ENCODE assay signal across 9 mouse cellular contexts in genomic region chr13:3541159-3541782, GRCm38 (mm10). TPM values are rescaled to one million over a fixed set of nuclear protein-coding genes. Genes with fewer than 3 reads are reported as not detected.
DNase-seq lines count a peak whose midpoint lies in the region; ATAC-seq lines count a peak whose summit lies in the region.
"Had no signal": no experiment of that assay in that cellular context is flagged by ENCODE, and none has a peak within 500 bp of the region (broad histone marks: within the 10 kb centered on the region; RNA-seq: fewer than 3 reads in every experiment).

No protein-coding gene starts in this region.

- 94% methylated on average over 2 of the region's 2 CpGs for WGBS in heart, embryonic 13.5 days
- 75% methylated on average over 2 of the region's 2 CpGs for WGBS in hindbrain, embryonic 12.5 days
- whole genome bisulfite sequencing in midbrain, embryonic 11.5 days: 74% methylated on average over 2 of the region's 2 CpGs

- H3K27me3 ChIP-seq in heart, embryonic 13.5 days (replicated peaks): no peaks in the 10 kb centered on the region
- no peaks in the 10 kb centered on the region for H3K27me3 ChIP-seq in hindbrain, embryonic 12.5 days
- H3K27me3 ChIP-seq in midbrain, embryonic 11.5 days (ENCODE audit: control insufficient read depth, insufficient read depth, low read length): no peaks in the 10 kb centered on the region

- peaks cover 61% of the 10 kb centered on the region for H3K4me1 ChIP-seq in heart, embryonic 13.5 days
- H3K4me1 ChIP-seq in hindbrain, embryonic 12.5 days: peaks cover 26% of the 10 kb centered on the region
- H3K4me1 ChIP-seq in midbrain, embryonic 11.5 days (ENCODE audit: control insufficient read depth, insufficient read depth, low read length): peaks cover 18% of the 10 kb centered on the region

- ATAC-seq in heart, embryonic 13.5 days (ENCODE audit: extremely low read depth, insufficient number of reproducible peaks, low FRiP score, low TSS enrichment): no peak
- no peak for ATAC-seq in hindbrain, embryonic 12.5 days (ENCODE audit: low FRiP score)
- no peak for ATAC-seq in midbrain, embryonic 11.5 days (ENCODE audit: low FRiP score)

- no peak overlapping the region; the same call in 1 of the 2 replicates for H3K9ac ChIP-seq in heart, embryonic 13.5 days
- no peak overlapping the region for H3K9ac ChIP-seq in hindbrain, embryonic 12.5 days
- no peak overlapping the region for H3K9ac ChIP-seq in midbrain, embryonic 11.5 days (ENCODE audit: low read length)

- intact Hi-C loops in heart, postnatal 10 days (cut with DNase I): no loop called here
- intact Hi-C loops in left cerebral cortex, postnatal 14 days (cut with DNase I): no loop called here

- H3K36me3 ChIP-seq in heart, embryonic 13.5 days: peaks cover 8% of the 10 kb centered on the region; the same call in 1 of the 2 replicates
- no peaks in the 10 kb centered on the region for H3K36me3 ChIP-seq in hindbrain, embryonic 12.5 days
- H3K36me3 ChIP-seq in midbrain, embryonic 11.5 days (ENCODE audit: control insufficient read depth, insufficient read depth, low read length): no peaks in the 10 kb centered on the region

- DNase-seq in heart, postnatal 10 days: no peak
- DNase-seq in MEL-GATA-1-ER (ENCODE audit: extremely low read depth, low read depth): peak; percentile 66
- DNase-seq in midbrain, embryonic 11.5 days (ENCODE audit: low spot score, missing footprints): peak; percentile 86
- no peak for DNase-seq in left cerebral cortex, postnatal 14 days (ENCODE audit: low spot score in 2 of 2)
- DNase-seq in kidney, postnatal 4 days: no peak
- DNase-seq in adrenal gland, adult 2 months: no peak
- DNase-seq: gastrocnemius, postnatal 25 days had no signal

- no peak overlapping the region for H3K4me3 ChIP-seq in heart, embryonic 13.5 days
- no peak overlapping the region for H3K4me3 ChIP-seq in hindbrain, embryonic 12.5 days
- H3K4me3 ChIP-seq in midbrain, embryonic 11.5 days (ENCODE audit: low read depth, low read length): no peak overlapping the region

- no peak overlapping the region for H3K27ac ChIP-seq in heart, embryonic 13.5 days (replicated peaks)
- H3K27ac ChIP-seq in hindbrain, embryonic 12.5 days: no peak overlapping the region
- H3K27ac ChIP-seq in midbrain, embryonic 11.5 days (ENCODE audit: low read depth, low read length): 0 out of 2 replicates have a peak overlapping the region, but pooled peaks have one; percentile 0

- peak overlapping the region; percentile 92 for H3K4me2 ChIP-seq in heart, embryonic 13.5 days
- peak overlapping the region; percentile 19; the same call in 1 of the 2 replicates for H3K4me2 ChIP-seq in hindbrain, embryonic 12.5 days (replicated peaks)
- H3K4me2 ChIP-seq in midbrain, embryonic 11.5 days: peak overlapping the region; percentile 57; the same call in 1 of the 2 replicates

- H3K9me3 ChIP-seq in heart, embryonic 13.5 days: no peaks in the 10 kb centered on the region
- no peaks in the 10 kb centered on the region for H3K9me3 ChIP-seq in hindbrain, embryonic 12.5 days (replicated peaks)
- no peaks in the 10 kb centered on the region for H3K9me3 ChIP-seq in midbrain, embryonic 11.5 days (ENCODE audit: control insufficient read depth, low read length)

RNA-seq across cellular contexts. Expression of gene Gdi2, which starts 3.4 kb away (rescaled TPM):
- polyA plus RNA-seq in heart, embryonic 13.5 days (2015; fragmentation: Nextera tagmentation; extraction: Ambion mirVana): 324 and 326 TPM in 2 replicates
- 100 to 1,000 TPM; 298 to 299 TPM for total RNA-seq in heart, postnatal 10 days (2021)
- polyA plus RNA-seq in hindbrain, embryonic 12.5 days (2016; fragmentation: Nextera tagmentation; extraction: Ambion mirVana): 426 and 443 TPM in 2 replicates
- 520 and 553 TPM in 2 replicates for polyA plus RNA-seq in midbrain, embryonic 11.5 days (2014; fragmentation: Nextera tagmentation; extraction: Ambion mirVana)
- 100 to 1,000 TPM; 299 to 307 TPM for total RNA-seq in left cerebral cortex, postnatal 14 days (2021)
- 100 to 1,000 TPM; 365 to 399 TPM for total RNA-seq in adrenal gland, adult 2 months (2021)
- 307 and 317 TPM in 2 replicates for polyA plus RNA-seq in adrenal gland, adult 2 months (2012; rRNA removed)

Comparison
In these comparisons a context has a peak if more than half of its experiments do, and no peak if none do; other contexts are left out.
1. H3K4me2 ChIP-seq: peak in every context shown above with its lines; median percentile 92 in heart, embryonic 13.5 days; 57 in midbrain, embryonic 11.5 days; 19 in hindbrain, embryonic 12.5 days.
2. DNase-seq: peak in MEL-GATA-1-ER (single experiment) and midbrain, embryonic 11.5 days (single experiment); none in heart, postnatal 10 days (0 of 2), left cerebral cortex, postnatal 14 days (0 of 2), kidney, postnatal 4 days (0 of 2) and adrenal gland, adult 2 months (single experiment).